Mouse (Mus musculus) embryo, embryonic 10 days (tissue): ENCODE results near the gene Gm8068.
"Not testable (repeated sequence)": the region's sequence is repeated elsewhere in the genome, so short reads cannot be mapped to it uniquely, and the experiment has no call there.

Experiments used
- DNase-seq: peaks from one replicate; pipeline ENCODE4 v3.0.0-alpha.2; 2015; ENCODE audit warnings: low spot score

Gm8068 gene

GRCm38 (mm10) chr14:41701785-41702184 is at the start of gene Gm8068:
Gene Gm8068 (minus strand): TSS chr14:41701885.
- DNase-seq: not testable (repeated sequence)

GRCm38 (mm10) chr14:41750514-41750913 is 48.8 kb upstream of the Gm8068 start, which contains the start of gene Gm7929:
Gene Gm7929 (minus strand): TSS chr14:41750614.
- not testable (repeated sequence) for DNase-seq

DNA sequence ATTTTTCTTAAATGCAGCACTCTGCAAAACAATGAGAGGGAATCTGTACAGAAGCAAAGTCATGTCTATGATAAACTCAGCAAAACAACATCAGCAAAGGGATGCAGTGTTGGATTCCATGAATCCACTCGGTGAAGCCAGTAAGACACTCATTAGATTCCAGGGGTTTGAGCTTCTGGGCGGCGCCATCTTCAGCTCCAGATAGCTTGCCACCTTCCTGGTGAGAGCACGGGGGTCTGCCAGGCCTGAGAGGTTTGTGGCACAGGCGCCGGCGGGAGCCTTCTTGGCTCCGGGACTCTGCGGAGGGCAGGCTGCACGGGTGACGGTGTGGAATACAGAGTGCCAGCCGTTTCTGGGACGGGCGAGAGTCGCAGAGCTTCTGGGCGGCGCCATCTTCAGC is 21.8 kb upstream of the Gm8068 start:
- DNase-seq: not testable (repeated sequence)

- not testable (repeated sequence) for DNase-seq
Observed at GRCm38 (mm10) chr14:41717180-41717579, 15.5 kb upstream of the Gm8068 start.

DNA sequence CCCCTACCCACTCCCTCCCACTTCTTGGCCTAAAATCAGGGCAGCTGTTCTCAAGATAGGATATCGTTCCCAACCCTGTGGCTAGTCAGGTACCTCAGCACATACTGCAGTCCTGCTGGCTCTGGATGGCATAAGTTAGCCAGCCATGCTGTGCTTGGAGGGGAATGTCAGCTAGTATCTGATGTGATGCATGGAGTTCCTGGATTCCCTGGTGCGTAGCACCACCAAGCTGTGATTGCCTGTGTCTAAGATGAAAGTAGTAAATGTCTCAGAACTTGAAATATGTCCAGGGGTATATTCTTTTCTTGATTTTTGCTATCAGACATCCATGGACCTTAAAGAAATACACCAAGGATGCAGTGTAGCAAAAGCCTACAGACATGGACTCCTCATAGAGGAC is 53.5 kb downstream of the Gm8068 start:
- DNase-seq: not testable (repeated sequence)
